Mouse (Mus musculus) retina, embryonic 14.5 days (tissue): ENCODE measurements around the gene Epha4.

ENCODE experiments used
- DNase-seq: peaks from one replicate; pipeline ENCODE4 v3.0.0-alpha.2; 2015; ENCODE audit warnings: low spot score

Epha4 gene

DNA sequence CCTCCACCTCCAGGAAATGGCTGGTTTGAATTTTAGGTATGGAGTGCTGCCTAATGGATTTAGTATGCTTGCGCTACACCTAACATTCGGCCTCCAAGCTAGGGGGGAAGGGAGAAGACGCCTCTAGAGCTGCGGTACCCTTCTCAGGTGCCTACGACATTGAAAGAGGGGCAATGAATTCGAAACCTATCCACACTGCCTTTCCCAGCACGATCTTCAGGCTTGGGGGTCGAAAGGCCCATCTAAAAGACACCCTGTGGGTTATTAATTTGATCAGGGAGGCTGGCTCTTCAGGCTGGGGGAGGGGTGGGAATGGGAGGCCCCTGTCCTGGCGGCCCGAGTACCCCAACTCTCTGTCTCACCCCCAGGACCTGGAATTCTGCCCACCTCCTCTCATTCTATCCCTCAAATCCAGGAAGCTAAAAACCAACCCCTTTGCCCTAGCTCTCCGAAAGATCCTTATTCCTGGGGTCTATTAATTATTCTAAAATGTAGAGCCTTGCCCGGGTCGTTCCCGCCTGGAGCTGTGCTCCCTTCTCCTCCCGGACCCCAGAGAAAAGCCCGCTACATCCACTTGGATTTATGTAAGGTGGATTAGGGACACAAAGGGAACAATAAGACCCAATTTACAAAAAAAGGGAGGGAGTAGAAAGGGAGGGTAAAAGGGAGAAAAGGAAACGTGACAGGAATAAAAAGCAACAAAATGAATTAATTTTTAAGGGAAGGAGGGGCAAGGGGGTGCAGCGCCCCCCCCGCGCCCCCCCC is 2.3 kb downstream of the Epha4 start:
- DNase-seq, result no peak

DNA sequence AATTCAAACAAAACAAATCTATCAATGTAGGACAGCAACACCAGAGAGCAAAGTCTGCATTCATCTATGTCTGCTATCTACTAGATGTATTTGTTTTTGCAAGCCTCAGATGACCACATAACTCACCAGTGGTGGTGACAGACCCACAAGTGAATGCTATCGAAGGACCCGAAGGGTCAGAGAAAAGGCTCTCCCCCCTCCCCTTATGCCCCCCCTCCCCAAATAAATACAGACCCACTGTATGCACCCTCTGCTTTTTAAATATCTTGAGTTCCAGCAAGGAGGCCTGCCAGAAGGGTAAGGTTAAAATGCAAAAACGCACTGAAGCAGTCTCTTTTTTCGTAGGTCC is 2.9 kb downstream of the Epha4 start:
- no peak for DNase-seq

DNA sequence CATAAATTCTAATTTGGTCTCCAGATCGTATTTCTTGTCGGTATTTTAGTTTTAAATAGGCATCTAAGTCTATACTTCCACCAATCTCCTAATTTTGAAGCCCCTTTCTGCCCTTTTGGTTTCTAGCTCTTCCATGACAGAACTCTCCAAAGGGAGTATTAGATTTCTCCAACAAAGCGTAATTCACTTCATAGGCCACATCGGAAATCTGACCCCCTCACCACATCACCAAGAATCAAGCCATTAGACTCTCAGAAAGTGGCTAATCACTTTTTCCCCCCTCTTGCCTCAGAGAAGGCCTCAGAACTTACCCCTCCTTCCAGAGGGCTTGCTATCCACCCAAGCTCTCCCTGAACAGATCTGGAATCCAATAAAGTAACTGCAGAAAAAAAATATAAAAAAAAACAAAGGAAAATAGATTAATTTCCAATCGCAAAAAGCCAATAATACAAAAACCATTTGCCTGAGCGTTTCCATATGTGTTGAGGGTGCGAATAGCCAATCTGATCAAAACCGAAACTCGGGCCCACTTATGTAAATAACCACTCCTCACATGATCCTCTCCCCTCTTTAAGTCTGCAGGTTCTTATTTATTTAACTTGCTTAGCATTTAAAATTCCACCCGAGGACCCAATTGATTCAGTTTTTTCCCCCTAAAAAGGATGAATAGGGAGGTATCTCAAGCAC is 3.4 kb downstream of the Epha4 start:
- DNase-seq, result no peak

DNA sequence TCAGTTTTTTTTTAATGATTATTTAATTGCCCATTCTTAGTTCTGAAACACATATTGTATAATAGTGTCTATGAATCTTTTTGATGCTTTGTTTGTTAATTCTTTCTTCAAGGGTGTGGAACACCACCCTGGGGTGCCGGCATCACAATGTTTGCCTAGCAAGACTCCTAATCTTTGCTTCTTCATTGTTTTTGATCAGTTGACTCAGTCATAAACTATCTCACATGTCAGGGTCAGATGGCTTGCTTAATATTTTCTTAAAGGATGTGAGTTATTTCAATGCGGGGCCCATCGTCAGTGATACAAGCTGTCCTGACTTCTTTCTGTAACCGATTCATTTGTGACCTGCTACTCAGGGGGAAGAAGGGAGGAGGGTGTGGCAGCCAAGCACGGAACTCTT is 4.3 kb downstream of the Epha4 start:
- DNase-seq, result no peak

DNA sequence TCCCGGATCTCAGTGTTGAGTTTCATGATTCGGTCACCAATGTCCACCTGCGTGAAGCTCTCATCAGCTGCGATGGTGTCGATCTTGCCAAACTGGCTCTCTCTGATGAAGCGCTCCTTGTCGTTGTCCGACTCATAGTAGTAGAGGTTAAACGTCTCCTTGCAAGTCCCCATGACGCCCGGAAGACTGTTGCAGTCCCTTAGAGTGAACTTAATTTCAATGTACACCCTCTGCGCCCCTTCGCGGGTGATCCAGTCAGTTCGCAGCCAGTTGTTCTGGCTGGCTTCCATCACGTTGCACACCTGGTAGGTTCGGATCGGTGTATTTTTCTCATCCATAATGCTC is 8.1 kb downstream of the Epha4 start:
- no peak for DNase-seq

DNA sequence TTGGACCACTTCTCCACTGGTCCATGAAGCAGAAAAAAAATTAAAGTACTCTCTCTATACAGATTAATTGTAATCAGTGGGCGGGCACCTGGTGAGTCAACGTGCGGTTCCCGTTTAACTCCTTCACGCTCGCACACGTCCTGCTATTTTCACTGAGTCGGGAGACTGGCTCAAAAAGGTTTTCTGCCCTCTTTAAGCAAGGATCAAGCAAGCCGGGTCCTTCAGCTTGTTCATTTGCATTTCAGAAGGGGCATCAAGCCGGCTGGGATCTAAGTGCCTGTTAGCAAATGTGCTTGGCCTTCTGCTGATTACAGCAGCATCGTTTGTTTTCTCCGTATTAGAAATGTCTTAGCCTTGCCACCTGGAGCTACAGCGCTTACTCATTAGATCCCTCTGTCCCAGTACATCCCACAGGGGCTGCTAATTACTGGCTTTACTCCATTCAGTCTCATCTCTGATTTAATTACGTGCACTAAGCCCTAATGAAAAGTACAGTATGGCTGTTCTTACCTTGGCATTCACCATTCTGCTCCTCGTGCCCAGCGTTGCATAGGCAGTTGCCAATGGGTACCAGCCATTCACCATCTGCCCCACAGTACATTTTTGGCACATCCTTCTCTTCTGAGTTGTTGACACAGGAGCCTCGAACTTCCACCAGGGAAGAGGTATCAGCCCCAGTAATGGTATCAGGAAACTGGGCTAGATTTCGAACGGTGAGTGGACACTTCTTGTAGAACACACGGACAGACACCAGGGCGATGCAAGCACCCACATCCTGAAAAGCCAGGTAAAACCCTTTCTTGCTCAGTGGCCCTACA is 8.6 kb downstream of the Epha4 start:
- no peak for DNase-seq

DNA sequence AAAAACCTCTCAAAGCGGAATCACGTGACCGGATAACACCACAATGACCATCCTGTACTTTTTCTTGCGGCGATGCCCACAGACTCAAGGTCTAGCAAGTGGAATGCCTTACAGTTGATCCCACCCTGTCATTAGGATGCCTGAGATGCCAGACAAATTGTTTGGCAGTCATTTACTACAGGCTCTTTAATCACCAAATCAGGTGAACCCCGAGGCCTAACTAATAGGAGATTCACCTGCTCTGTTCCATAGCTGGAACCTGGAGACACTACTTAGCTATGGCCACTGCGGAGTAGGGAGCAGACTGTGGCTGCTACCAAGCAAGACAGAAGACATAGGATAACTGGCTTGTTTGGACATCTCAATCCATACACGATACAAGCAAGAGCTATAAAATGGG is 9.6 kb downstream of the Epha4 start:
- no peak for DNase-seq

DNA sequence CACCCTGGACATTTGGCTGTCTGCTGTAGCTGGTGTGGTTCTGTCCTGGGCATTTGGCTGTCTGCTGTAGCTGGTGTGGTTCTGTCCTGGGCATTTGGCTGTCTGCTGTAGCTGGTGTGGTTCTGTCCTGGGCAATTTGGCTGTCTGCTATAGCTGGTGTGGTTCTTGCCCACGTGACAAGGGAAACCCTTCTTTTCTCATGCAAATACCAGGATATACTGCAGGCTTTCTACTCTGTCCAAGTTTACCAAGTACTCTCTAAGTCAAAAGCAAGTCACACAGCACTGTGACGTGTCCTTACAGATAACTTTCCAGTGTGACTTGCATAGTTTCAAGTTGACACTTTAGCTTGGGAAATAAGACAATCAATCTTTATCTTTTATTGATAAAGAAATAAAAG is 10.1 kb downstream of the Epha4 start:
- no peak for DNase-seq

DNA sequence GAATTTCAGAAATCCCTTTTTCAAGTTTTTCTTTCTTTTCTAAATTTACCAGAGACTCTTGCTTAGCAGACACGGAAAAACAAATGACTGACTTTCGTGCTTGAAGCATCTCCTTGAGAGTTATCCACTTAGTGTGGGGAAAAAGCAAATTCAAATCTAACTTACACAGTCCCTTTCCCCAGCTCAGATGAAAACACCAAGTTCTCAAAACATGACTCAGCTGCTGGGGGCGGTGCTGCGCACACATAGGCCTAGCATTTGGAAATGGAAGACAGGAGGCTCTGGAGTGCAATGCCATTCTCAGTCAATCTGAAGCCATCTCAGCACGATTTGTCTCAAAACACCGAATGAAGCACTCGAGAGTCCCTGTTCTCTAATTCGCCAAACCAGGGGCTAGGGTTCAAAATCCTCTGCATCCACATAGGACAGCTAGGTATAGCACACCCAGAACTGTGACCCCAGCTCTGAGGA is 11.1 kb downstream of the Epha4 start:
- DNase-seq, result no peak

DNA sequence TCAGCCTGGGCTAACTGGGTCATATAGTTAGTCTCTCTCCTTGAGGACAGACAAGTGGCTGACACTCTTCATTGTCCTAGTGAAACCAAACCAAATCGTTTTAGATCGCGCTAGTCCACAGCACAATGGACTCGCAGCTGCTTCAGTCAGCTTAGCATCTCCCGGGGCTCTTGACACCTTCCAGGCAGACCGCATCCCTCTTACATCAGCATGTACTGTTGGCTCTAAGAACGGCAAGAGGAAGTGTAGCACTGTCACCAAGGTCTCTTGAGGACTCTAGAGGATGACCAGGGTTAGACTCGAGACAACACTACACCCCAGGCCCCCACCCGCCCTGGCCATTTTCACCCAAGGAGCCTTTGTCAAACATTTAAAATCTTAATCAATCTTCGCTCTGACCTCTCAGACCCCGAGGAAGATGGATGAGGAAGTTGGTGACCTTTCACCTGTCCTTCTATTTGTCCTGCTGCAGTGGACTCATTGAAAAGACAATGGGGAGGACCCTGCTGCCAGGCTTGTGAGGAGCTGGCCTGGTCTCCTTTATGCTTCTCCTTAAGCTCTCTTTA is 12.3 kb downstream of the Epha4 start:
- DNase-seq, result peak; percentile 55

DNA sequence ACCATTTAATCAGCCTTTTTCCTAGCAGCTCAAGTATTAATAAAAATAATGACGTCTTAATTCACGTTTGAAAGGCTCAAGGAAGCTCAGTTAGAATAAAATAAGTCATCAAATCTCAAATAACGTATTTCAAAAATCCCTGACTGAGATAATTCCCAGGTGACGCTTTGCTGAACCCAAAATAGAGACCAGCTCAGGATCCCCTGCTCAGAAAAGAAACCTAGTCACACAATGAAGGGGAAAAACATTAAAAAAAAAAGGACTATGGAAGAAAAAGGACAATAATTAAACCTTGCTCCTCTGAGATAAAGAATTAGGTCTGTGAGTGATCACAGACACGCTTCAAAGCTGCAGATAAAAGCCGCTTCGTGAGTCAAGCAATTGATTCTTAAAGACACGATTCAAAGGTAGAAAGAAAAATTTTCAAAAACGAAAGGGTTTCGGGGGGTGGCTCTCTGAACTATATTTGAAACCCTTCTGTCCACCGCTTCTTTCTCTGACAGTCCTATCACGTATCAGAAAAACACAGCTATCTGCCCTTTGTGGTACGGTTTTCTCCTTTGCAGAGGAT is 13.4 kb downstream of the Epha4 start:
- no peak for DNase-seq

DNA sequence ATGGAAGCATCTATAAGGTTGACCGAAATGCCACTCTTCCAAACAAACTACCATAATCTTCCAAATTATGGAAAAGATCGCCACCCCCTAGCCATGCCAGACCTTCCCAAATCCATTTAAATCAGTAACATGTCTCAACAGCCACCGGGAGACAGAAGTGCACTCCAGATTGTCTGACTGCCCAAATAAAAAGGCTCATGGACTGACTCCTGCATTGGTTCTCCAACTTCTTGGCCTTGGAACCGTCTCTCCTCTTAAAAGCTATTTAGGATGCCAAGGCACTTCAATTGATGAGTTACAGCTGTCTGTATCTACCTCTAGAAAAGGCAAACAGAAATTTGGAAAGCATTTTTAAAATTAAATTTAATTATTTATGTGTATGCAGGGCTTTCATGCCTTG is 17.4 kb downstream of the Epha4 start:
- no peak for DNase-seq

DNA sequence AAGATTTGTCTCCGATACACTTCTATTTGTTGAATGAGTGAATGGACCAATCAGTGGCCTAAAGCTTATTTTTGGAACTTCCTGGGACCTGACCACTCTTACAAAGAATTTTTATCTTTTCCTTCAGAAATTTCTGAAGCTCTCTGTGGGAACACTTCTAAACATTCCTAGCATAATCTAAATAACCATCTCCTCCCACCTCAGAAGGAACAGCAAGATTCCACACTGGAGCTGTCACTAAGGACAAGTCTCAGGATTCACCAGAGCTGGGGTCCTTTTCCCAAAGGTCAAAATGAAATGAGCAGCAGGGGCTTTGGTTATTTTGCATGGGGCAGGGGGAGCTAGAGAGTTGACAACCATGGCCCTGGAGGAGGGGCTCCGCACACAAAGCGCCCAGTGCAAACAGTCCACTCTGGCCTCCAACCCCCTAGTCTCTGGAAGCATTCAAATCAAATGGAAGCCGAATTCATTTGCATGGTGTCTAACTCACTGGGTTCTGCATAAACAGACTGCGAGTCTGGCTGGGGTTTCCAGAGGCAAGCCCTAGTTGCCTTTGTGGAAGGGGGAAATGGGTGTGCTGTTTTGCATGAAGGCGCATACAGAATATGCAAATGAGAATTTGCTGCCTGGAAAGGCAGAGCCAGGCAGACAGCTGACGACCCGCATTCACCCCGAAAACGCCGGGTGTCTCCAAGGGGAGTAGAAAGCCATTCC is 18.3 kb downstream of the Epha4 start:
- peak; percentile 72 for DNase-seq

DNA sequence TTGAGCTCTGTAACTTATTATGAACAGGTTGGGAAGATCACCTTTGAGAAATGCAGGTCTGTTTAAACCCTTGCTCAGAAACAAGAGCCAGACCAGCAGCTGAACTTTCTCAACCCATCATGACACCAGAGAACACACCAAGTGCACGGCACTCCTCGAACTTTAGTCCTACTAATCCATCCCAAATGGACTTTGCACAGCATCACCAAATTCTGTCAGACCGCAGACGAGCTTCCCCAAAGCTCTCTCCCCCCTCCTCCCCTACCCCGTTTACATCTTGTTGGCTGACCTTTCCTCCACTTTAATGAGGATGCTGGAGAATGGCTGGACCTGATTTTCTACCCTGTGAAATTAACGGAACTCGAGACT is 19.1 kb downstream of the Epha4 start:
- no peak for DNase-seq

DNA sequence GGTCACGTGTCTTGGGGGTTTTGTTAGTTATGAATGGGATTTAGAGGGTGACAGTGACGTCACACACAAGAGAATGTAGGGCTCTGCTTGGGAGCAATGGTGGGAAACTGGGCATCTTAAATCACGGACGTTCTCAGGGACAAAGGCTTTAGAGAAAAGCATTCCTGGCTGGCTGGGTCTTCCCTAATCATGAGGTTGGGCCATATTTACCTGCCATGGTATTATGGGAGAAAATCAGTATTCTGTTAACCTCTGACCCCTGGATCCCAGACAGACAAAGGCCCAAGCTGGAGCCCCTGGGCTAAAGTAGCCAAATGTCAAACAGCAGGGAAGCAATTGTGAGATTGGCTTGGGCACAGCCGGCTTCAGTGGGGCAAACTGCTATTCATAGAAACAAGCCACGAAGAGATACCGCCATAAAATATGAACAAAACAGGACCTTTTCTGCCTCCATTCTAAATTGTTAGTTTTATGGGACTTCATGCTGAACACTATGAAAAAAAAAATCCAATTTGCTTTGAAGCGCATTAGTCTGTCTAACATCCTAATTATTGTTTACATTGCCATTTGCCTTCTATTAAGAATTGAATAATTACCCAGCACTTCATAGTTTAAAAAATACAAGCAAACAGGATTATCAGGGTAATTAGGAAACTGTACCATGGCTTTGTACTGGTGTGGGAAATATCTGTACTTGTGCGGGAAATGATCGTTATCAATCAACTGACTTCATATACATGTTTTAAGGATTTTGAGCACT is 19.7 kb downstream of the Epha4 start:
- peak; percentile 70 for DNase-seq

DNA sequence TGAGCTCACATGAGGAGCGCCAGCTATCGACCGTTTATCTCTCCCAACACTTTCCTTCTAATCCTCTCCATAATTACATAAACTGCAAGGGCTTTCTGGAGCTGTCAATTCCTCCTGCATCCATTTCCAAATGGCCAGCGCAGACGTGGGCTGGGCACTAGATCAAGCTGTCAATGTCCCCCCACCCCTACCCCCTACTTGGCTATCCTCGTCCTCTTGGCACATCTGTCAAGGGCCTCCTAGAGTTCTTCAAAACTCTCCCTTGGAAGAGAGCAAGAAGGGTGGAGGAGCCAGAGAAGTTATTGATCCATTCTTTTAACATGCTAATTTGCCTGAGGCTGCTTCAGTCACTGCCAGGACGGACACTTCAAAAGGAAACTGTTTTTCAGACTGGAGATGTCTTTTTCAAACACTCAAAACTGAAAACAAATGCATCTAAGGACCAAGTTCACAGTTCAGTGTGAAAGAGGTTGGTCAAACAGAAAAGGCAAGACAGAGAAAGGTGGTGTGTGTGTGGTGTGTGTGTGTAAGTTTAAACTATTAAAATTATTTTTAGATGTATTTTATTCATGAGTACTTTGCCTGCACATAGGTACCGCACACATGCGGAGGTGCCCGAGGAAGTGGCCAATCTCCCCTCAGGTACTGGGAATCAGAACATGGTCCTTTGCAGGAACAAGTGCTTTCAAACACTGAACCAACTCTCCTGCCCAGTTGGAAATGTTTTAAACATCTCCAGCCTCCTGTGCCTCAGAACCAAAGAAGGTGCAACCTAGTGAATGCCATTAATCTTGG is 20.9 kb downstream of the Epha4 start:
- DNase-seq, result no peak

DNA sequence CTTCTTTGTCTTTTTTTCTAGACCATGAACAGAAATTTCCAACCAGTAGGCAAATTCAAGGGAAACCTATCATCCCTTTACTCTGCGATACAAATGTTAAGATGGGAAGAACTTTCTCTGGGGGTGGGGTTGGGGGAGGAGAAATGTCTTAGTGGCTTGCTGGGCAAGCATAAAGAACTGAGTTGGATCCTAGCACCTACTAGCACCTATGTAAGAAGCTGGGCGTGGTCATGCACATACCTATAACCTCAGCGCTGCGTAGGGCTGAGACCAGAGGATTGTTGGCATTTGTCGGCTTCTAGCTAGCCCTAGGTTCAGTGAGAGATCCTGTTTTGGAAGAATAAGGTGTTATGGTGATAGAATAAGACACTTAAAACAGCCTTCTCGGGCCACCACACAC is 24.7 kb downstream of the Epha4 start:
- no peak for DNase-seq

DNA sequence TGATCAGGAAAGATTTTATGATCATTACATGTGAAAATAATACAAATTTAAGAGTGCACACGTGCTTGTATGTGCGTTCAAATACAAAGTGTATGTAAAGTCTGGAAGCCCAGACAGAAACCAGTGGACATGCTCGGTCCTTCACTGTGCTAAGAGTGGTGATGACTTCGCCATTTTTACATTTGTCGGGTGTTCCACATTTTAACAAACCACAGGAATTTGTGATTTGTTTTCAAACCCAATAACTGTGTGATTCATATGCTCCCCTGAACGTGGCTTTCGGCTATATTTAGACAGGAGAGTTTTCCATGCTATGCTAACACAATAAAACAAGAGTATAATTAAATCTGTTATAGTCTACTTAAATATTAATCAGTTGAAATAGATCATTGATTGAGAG is 25.5 kb downstream of the Epha4 start:
- no peak for DNase-seq

DNA sequence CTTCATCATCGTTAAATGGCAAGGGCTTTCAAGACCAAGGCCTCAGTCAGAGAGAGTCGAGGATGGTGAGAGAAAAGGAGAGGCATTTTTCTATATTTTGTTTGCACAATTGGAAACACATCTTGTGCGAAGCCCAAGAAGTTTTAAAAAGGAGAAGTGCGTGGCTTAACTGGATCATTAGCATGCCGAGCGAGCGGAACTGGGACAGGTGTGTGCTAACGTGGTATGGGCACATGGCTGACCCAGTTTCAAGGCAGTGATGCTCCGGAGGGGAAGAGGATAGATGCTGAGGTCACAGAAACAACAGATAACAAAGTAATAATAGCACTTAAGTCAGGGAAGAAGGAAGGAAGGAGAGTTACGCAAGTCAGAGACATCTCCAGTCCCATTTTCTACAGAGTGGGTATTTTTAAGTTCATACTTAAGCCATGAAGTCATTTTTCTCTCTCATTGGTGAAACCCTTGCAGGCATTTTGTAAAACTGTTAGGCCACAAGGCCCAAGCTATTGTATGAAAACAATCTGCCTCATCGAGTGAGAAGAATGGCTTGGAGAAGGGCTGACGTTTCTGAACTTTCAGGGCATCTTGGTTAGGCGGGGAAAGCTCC is 26.9 kb downstream of the Epha4 start:
- no peak for DNase-seq
